Mouse (Mus musculus) heart, embryonic 14.5 days (tissue): ENCODE measurements around the gene Zbtb46. TPM values are rescaled to one million over a fixed set of nuclear protein-coding genes. Genes with fewer than 3 reads are reported as not detected.

Source experiments
- ATAC-seq: fragments of 200-750 bp; cut with Nextera tagmentation; 2 replicates; pipeline ENCODE4 v1.8.0; 2017; ENCODE audit warnings: low read depth, moderate TSS enrichment; ENCODE audit not compliant: insufficient number of reproducible peaks, insufficient read depth, low FRiP score
- H3K27ac ChIP-seq, 2 experiments: fragments of 200-500 bp in 1 of 2; fragments of 300-500 bp in 1 of 2; sonication (generic) in 1 of 2; replicated peaks in 1 of 2; 2 replicates each; pipeline ENCODE4 v1.5.1; 2012 to 2014; ENCODE audit warnings: low read depth in 2 of 2, low read length in 2 of 2, control low read depth in 1 of 2, mild to moderate bottlenecking in 1 of 2, mixed read lengths in 1 of 2; ENCODE audit not compliant: control insufficient read depth in 1 of 2, insufficient read depth in 1 of 2
- H3K27me3 ChIP-seq: fragments of 300-500 bp; sonication (generic); 2 replicates; pipeline ENCODE4 v1.6.1; 2014; ENCODE audit warnings: mild to moderate bottlenecking, low read length, control low read depth; ENCODE audit not compliant: control insufficient read depth, insufficient read depth
- H3K36me3 ChIP-seq: fragments of 300-500 bp; sonication (generic); 2 replicates; pipeline ENCODE4 v1.6.1; 2014; ENCODE audit warnings: mild to moderate bottlenecking, control low read depth, low read length, mixed read lengths; ENCODE audit not compliant: control insufficient read depth, insufficient read depth
- H3K4me1 ChIP-seq, 2 experiments: fragments of 200-500 bp in 1 of 2; fragments of 300-500 bp in 1 of 2; sonication (generic) in 1 of 2; 2 replicates each; pipeline ENCODE4 v1.6.1; 2012 to 2014; ENCODE audit warnings: low read length in 2 of 2, control low read depth in 1 of 2, mixed read lengths in 1 of 2; ENCODE audit not compliant: control insufficient read depth in 2 of 2, insufficient read depth in 2 of 2
- H3K4me2 ChIP-seq: fragments of 300-500 bp; sonication (generic); 2 replicates; pipeline ENCODE4 v1.6.1; 2014; ENCODE audit warnings: mild to moderate bottlenecking, low read length
- H3K4me3 ChIP-seq, 2 experiments: fragments of 200-500 bp in 1 of 2; fragments of 300-500 bp in 1 of 2; sonication (generic) in 1 of 2; 2 replicates each; pipeline ENCODE4 v1.5.1; 2012 to 2014; ENCODE audit warnings: low read length in 2 of 2, mild to moderate bottlenecking in 2 of 2, control low read depth in 1 of 2, low read depth in 1 of 2, moderate library complexity in 1 of 2; ENCODE audit not compliant: control insufficient read depth in 1 of 2, insufficient read depth in 1 of 2
- H3K9ac ChIP-seq: fragments of 300-500 bp; sonication (generic); 2 replicates; pipeline ENCODE4 v1.6.1; 2014; ENCODE audit warnings: mild to moderate bottlenecking, low read length
- H3K9me3 ChIP-seq: fragments of 300-500 bp; sonication (generic); 2 replicates; pipeline ENCODE4 v1.6.1; 2016; ENCODE audit warnings: low read length, control low read depth; ENCODE audit not compliant: control insufficient read depth
- whole genome bisulfite sequencing: fragments of 180-500 bp; shearing (Covaris S2); extraction: QIAGEN DNeasy Blood & Tissue Kit; methylation state at CpG from one replicate; pipeline ENCODE4 v1.1.7; 2014; 5-methylcytosine and 5-hydroxymethylcytosine counted together
- polyA plus RNA-seq: library from polyadenylated mRNA; unstranded; fragments of >200 nt; fragmentation: Nextera tagmentation; extraction: Ambion mirVana; gene quantifications from 2 replicates; pipeline ENCODE4 v1.2.1, GENCODE M21; 2014

Zbtb46 gene
- polyA plus RNA-seq, 1 experiment from 2014 or later, result 8.8 TPM

- 19% methylated on average over 7 of the region's 7 CpGs for WGBS
These were observed 39.9 kb downstream of the Zbtb46 start for GRCm38 (mm10) chr2:181419359-181419758.

GRCm38 (mm10) chr2:181415945-181416344 lies 43.3 kb downstream of the Zbtb46 start:
- Histone ChIP-seq H3K36me3 (peaks cover 8% of the 10 kb centered on the region; the same call in 1 of the 2 replicates), H3K9ac (no peak overlapping the region), H3K27ac (peak overlapping the region; percentile 7 to 25; a peak in 1 of 4 replicates), H3K27me3 (no peaks in the 10 kb centered on the region), H3K4me3 (no peak overlapping the region), H3K4me1 (peaks cover 15 to 38% of the 10 kb centered on the region in 2 experiments), H3K9me3 (no peaks in the 10 kb centered on the region), H3K4me2 (no peak overlapping the region)
- 39% methylated on average over 3 of the region's 3 CpGs for WGBS
- no peak for ATAC-seq

More at GRCm38 (mm10) chr2:181419359-181419758, 39.9 kb downstream of the Zbtb46 start:
- no peaks in the 10 kb centered on the region for H3K27me3 ChIP-seq
- H3K4me1 ChIP-seq, result peaks cover 35 to 58% of the 10 kb centered on the region in 2 experiments
- H3K4me2 ChIP-seq, result no peak overlapping the region
- no peaks in the 10 kb centered on the region for H3K9me3 ChIP-seq
- H3K4me3 ChIP-seq, result no peak overlapping the region
- H3K9ac ChIP-seq, result no peak overlapping the region
- H3K36me3 ChIP-seq, result peaks cover 20% of the 10 kb centered on the region
- no peak overlapping the region for H3K27ac ChIP-seq
- no peak for ATAC-seq

GRCm38 (mm10) chr2:181413141-181413540 lies 46.1 kb downstream of the Zbtb46 start:
- Histone ChIP-seq H3K9ac (no peak overlapping the region), H3K4me1 (peaks cover 3 to 13% of the 10 kb centered on the region in 2 experiments), H3K27ac (no peak overlapping the region), H3K9me3 (no peaks in the 10 kb centered on the region), H3K27me3 (no peaks in the 10 kb centered on the region), H3K36me3 (peaks cover 16% of the 10 kb centered on the region; the same call in 1 of the 2 replicates), H3K4me3 (no peak overlapping the region), H3K4me2 (no peak overlapping the region)
- 50% methylated on average over 2 of the region's 2 CpGs for WGBS
- ATAC-seq, result no peak

- Histone ChIP-seq H3K36me3 (peaks cover 22% of the 10 kb centered on the region; the same call in 1 of the 2 replicates), H3K27me3 (no peaks in the 10 kb centered on the region), H3K9me3 (no peaks in the 10 kb centered on the region), H3K4me3 (no peak overlapping the region), H3K4me2 (no peak overlapping the region), H3K27ac (no peak overlapping the region), H3K9ac (no peak overlapping the region), H3K4me1 (peaks cover 2 to 7% of the 10 kb centered on the region in 2 experiments; a peak in 3 of 4 replicates)
- WGBS, result 45% methylated on average over 4 of the region's 4 CpGs
- no peak for ATAC-seq
These were observed 48.3 kb downstream of the Zbtb46 start for GRCm38 (mm10) chr2:181410760-181411473.

- 76% methylated on average over 7 of the region's 7 CpGs for WGBS
- no peaks in the 10 kb centered on the region for H3K27me3 ChIP-seq
- H3K4me2 ChIP-seq, result no peak overlapping the region
- no peaks in the 10 kb centered on the region for H3K9me3 ChIP-seq
- H3K27ac ChIP-seq, result no peak overlapping the region
- H3K4me3 ChIP-seq, result no peak overlapping the region
- peaks cover 0 to 3% of the 10 kb centered on the region in 2 experiments; a peak in 1 of 4 replicates for H3K4me1 ChIP-seq
- peaks cover 27% of the 10 kb centered on the region for H3K36me3 ChIP-seq
- ATAC-seq, result no peak
- H3K9ac ChIP-seq, result no peak overlapping the region
These were observed 49.6 kb downstream of the Zbtb46 start for GRCm38 (mm10) chr2:181409643-181410042.

- ATAC-seq, result no peak
- Histone ChIP-seq H3K27me3 (no peaks in the 10 kb centered on the region), H3K4me2 (no peak overlapping the region), H3K36me3 (peaks cover 14% of the 10 kb centered on the region), H3K9ac (no peak overlapping the region), H3K4me3 (no peak overlapping the region), H3K9me3 (no peaks in the 10 kb centered on the region), H3K4me1 (no peaks in the 10 kb centered on the region), H3K27ac (no peak overlapping the region)
- WGBS, result 79% methylated on average over 3 of the region's 3 CpGs
These were observed 55.5 kb downstream of the Zbtb46 start for GRCm38 (mm10) chr2:181403722-181404121.

GRCm38 (mm10) chr2:181401497-181401896 lies 57.7 kb downstream of the Zbtb46 start:
- no peak overlapping the region for H3K4me3 ChIP-seq
- H3K4me2 ChIP-seq, result no peak overlapping the region
- H3K27ac ChIP-seq, result no peak overlapping the region
- WGBS, result 16% methylated on average over 1 of the region's 1 CpGs
- ATAC-seq, result no peak
- peaks cover 11% of the 10 kb centered on the region for H3K36me3 ChIP-seq
- H3K27me3 ChIP-seq, result no peaks in the 10 kb centered on the region
- peaks cover 5 to 13% of the 10 kb centered on the region in 2 experiments for H3K4me1 ChIP-seq
- no peak overlapping the region for H3K9ac ChIP-seq
- no peaks in the 10 kb centered on the region for H3K9me3 ChIP-seq
